Mouse (Mus musculus): ENCODE measurements around the gene Ctnna2.
A peak's percentile ranks its signal among the peaks of the same experiment; 100 is the strongest.

Gene Ctnna2

DNA sequence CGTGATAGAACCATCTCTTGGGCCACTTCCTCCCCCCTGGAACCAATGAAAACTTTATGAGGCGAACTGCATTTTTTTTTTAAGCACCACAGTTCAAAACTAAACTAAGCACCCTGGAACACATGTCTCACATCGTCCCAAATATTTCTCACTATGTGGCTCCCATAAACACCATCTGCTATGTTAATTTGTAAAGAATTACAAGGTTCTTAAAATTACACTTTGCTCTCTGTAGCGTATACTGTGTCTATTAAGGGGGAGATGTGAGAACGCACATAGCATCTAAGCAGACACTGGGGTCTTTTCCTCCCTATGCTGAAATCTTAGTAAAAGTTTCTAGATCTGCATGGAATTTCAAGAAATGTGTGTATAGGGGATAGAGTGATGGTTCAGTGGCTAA lies 822.5 kb downstream of the Ctnna2 start:
- no peak for DNase-seq (ENCODE audit: low spot score)

DNA sequence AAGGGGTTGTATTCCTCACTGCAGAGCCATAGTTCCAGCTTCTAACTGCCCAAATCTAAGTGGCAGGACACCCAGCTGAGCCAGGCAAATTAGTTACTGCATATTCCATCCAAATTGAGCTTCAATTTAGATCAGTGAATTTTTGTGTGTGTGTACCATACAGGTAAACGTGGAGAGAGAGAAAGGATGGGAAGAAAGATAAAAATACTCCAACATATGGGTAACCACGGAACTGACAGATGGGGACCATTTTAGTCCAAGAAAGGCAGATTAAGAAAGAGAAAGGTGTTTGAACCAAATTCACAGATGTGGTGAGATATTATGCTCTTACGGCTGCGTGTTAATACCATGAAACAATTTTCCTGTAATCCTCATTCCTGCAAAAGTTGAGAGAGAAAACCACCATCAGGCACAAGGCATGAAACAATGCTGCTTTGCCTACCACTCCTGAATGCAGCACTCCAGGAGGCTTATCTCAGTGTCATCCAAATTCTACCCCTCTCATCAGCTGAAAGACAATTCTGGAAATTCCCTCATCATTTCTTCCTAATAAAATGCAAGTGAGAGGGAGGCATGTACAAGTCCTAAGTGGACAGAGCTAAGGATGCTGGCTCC lies 840.1 kb downstream of the Ctnna2 start:
- DNase-seq (ENCODE audit: low spot score): no peak

DNA sequence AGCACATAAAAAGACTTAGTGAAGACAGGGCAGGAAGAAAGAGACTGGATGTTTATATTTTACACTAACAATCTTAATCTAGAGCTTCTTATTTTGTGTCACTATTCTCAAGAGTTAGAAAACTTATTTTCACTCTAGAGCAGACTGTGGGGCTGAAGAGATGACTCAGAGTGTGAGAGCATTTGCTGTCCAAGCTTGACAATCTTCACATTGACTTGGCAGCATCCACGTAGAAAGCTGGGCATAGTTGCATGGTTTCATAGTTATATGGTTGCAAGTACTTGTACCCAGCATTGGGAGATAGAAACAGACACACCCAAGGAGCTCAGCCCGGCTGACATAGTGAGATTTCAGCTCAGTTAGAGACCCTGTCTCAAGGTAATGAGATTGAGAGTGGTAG lies 858.6 kb downstream of the Ctnna2 start:
- no peak for DNase-seq (ENCODE audit: low spot score)

DNA sequence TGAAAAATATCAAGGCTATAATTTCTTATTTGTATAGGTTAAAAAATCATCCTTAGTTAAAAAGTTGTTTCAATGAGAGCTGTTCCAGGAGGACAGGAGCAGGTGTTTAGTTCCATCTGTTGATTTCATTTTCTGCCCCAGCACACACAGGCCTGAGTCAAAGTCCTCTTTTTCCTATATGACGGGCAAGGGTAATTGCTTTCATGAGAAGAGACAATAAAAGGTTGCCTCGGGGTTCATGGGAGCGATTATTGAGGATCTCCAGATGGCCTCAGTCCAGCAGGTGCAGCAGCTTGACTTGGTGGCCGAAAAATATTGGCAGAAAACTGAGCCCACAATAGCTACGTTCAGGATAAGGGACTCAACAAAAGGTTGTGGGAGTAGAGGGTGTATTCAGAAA lies 859.0 kb downstream of the Ctnna2 start:
- no peak for DNase-seq (ENCODE audit: low spot score)

DNA sequence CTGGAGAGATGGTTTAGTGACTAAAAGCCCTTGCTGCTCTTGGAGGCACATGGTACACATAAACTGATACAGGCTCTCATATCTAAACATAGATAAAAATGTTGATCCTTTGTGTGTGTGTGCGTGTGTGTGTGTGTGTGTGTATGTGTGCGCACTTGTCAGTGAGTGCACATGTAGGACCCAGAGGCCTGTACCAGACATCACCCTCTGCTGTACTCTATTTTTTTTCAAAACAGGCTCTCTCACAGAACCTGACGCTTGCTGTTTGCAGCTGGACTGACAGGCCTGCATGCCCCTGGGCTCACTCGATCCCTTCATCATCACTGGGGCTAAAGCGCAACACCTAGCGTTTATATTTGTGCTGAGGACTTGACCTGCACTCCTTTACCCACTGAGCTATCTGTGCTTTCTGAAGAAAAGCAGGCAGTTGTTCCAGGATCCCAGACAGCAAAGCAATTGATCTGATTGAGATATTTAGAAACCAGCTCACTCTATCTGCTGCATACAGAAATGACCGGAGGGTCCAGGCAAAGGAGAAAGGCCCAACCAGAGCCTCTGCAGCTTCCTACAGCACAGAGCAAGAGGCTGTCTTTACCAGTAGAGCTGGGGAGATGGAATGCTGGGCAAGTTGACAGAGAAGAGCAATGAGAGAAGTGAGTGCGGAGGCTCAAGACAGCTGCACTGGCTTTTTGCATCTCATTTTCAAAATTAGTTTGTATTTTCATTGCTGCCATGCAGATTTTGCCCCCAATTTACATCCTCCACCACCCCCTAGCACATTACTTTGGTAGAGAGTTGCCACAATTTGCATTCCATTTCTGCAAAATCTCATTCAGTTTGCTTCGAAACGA lies 870.2 kb downstream of the Ctnna2 start:
- no peak for DNase-seq (ENCODE audit: low spot score)

DNA sequence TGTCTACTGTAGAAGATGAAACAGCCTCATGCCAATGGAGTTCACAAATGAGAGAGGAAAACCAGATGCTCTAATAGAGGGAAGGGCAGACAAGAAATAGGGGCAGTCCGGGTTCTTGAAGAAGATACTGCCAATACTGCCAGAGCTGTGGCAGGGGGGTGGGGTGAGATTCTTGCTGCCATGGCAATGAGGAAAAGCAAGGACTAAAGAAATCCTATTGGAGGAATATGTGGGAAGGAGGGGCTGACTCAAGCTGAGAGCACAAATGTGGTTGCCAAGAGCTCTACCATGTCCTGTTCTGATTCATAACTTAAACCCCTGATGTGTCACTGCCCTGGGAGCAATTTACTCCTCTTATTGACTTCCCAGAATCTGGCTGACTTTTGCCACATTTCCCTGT lies 878.5 kb downstream of the Ctnna2 start:
- no peak for DNase-seq (ENCODE audit: low spot score)

DNA sequence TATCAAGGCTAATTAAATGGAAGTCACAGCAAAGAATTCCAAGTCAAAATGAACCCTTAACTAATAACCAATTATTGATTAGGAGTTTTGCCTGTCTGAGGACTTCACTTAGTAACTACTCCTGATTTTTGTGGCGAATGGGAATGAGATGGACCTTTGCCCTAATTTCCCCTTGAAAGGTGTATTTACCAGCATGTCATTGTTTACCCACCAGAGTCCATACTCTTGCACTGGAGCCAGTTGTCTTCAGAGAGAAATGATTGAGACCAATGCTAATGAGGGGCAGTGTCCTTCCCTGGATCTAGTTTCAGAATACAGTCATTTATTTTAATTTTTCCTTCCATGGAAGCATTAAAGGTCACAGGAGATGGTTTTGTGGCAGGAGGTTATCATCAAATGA lies 881.0 kb downstream of the Ctnna2 start:
- DNase-seq (ENCODE audit: low spot score): no peak

DNA sequence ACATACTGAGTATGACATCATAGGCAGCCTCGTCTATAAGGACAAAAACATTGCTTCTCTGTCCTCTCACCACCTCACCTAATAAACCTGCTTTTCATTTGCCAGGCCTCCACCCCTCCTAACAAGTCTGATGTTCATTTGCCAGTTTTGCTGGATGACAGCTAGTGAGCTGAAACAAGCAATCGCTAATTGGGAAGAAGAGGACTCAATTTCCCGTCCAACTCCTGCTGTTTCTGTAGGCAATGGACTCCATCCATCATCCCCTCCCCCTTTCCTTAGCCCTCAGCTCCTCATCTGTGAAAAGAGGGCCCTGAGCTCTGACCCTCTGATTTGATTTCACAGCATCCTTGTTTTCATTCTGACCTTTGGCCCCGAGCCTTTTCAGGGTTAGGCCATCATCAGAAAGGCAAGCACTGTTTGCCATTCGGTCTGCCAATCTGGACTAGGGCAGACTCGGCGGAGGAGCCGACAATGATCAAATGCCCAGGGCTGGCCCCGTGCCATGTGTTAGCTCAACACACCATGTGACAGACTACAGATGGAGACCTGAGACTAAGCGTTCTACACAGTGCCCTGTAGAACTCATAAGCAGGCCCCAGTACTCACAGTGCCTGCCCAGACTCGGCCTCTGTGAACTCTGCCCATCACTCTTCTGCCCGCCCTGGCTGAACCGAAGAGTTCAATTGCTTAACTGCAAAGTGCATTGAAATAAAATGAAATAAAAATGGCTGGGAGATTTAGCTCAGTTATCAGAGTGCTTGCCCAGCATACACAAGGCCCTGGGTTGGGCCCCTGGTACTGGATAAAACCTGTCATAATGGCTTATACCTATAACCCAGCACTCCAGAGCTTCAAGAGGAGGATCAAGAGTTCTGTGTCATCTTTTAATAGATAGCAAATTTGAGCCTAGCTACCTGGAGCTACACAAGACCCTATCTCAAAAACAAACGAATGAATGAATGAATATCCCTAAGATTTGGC lies 903.8 kb downstream of the Ctnna2 start:
- peak; percentile 46 for DNase-seq (ENCODE audit: low spot score)

DNA sequence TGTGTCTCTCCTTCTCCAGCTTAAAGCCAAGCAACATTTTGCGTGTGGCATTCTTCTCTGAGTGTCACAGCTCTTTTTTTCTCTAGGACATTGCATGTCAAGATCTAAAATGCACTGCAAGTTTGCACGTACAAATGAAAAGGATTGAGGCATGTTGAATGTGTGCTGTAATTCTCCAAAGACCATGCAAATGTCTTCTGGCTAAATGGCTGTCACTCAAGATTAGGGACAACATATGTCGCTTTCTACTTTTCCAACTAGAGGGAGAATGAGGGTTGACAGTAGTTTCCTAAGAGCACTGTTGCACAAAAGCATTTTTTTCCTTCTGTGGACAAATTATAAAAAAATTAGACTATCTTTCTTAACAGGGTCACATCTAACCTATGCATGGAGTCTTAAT lies 909.9 kb downstream of the Ctnna2 start:
- DNase-seq (ENCODE audit: low spot score): no peak

DNA sequence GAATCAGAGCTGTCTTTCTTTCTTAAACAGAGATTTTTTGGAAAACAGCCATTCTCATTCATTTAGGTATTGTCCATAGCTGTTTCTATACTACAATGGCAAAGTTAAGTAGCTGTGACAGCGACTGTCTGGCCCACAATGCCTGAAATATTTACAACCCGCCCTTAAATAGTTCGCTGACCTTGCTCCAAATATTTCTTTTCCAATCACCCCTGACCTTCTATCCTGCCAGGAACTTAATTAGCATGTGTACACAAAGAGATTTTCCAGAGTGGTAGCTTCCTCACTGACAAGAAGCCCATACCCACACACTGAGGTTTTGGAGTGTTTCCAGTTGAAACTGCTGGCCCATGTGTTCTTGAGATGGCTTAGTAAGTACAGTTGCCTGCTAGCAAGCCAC lies 928.8 kb downstream of the Ctnna2 start:
- no peak for DNase-seq (ENCODE audit: low spot score)

DNA sequence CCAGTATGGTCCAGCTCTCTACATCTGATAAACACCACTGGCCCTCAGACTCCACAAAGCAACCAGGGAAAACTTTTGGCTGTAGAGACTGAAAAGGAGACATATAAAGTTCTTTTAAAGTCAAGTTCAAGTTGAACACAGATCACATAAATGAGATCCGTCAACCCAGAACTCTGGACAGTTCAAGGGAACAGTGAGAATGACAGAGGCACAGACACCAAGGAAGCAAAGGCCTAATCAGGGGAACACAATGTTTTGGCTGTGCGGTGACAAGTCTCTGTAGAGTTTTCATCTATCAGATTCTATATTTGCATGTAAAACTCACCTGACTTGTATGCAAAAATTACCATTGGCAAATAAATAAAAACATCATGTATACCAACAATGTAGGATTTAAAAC lies 929.3 kb downstream of the Ctnna2 start:
- no peak for DNase-seq (ENCODE audit: low spot score)

DNA sequence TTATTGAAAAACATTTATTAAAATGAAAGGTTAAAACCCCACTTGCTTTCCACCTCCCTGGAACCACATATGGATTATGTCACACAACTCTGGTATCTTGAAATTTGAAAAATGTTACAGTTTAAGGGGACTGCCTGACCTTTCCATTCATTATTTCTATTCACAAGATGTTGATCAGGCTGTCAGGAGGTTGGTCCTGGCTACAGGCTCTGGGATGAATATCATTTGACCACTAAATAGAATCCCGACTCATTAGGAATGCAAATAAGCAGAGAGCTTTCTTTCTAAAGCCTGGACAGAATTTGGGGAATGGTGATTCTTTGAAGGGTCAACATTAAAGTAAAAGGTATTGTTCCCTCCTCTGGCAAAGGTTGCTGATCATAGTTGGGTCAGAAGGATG lies 931.9 kb downstream of the Ctnna2 start:
- no peak for DNase-seq (ENCODE audit: low spot score)

DNA sequence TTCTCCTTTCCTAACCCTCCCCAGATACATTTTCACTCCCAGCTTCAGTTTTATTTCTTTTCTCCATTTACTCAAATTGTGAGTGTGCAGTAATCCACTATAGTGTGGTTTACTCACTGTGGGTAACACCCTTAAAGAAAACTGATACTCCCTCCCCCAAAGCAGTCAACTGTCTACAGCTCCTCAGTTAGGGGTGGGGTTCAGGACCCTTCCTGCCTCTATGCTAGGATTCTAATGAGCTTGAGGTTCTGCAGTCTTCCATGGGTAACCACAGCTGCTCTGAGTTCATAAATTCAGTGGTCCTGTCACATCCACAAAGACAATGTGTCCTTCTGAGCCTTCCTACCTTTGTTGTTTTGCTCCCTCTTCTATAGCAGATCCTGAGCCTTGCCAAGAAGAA lies 954.4 kb downstream of the Ctnna2 start:
- DNase-seq (ENCODE audit: low spot score): no peak

DNA sequence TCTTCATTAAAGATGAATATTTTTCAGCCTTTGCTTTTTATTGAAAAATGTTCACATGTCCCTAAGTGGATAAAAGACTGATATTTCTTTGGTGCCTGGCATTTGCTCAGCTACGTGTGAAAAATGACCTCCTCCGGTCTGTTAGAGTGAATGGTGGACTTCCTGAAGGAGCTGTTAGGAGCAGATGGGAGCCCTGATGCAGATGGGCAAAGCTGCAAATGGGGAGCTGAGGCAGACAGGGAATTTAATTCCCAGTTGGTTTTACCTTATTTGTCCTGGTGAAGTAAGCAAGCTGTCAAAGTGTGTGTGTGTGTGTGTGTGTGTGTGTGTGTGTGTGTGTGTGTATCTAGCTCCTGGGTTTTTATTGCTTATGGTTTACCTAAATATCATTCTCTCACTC lies 966.3 kb downstream of the Ctnna2 start:
- no peak for DNase-seq (ENCODE audit: low spot score)

DNA sequence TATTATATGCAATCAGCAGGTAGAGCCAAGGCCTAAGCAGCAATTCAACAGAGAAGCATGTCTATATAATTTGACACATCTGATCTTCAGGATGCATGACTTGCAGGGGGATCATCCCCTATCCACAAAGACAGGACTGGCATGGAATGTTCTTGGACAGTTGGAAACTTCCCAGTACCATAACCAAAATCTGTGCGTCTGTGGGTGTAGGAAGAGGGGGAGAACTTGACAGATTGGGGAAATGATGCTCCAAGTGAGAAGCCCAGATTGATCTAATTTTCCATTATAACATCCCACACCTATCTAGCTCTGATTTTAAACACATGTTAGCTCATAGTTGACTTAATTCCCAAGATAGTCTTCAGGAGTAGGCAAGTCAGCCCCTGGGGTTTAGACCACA lies 968.5 kb downstream of the Ctnna2 start:
- no peak for DNase-seq (ENCODE audit: low spot score)

DNA sequence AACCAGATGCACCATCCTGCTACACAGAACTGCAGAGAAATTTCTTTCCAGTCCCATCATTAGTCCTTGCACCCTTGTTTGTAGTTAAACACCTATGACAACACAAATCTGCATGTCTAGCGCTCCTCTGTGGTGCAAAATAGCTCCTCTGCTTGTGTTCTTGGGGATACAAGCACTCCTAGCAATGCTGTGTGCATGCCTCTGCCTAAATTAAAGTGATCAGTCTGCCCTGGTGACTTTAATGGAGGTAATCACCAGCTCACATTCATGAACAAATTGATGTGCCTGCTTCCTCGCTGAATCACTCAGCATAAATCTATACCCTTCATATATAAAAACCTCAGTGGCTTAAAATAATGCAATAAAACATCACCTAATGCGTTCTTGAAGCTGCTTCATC lies 987.4 kb downstream of the Ctnna2 start:
- no peak for DNase-seq (ENCODE audit: low spot score)

DNA sequence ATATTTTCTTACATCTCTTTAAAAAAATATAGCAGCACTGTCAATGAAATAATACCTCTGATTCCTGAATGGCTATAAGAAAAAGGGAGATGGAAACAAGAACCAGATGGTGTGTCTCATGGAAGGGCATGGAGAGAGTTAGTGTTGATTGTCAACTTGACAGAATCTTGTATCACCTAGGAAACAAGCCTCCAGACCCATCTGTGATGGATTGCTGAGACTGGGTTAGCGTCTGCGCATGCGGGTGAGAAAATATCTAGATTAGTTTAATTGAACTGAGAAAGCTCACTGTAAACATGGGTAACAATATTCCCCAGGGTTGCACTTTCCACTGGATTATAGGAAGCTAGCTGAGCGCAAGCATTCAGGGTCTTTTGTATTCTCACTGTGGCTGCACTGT lies 994.7 kb downstream of the Ctnna2 start:
- DNase-seq (ENCODE audit: low spot score): no peak

DNA sequence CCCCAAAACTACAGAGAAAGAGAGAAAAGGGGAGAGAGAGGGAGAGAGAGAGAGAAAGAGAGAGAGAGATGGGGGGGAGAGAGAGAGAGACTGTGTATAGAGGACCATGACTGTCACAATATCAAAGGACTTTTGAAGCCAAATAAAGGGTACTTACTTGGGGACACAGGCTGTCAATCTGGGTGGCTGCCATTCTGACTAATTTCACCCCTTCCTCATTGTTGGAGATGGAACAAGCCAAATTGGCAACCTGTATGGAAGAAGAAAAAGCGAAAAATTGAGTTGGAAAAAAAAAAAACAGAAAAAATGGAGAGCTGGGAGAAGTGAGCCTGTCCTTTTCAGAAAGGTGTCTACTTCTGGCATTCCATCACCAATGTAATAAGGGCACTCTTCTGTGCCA lies 997.8 kb downstream of the Ctnna2 start:
- no peak for DNase-seq (ENCODE audit: low spot score)

DNA sequence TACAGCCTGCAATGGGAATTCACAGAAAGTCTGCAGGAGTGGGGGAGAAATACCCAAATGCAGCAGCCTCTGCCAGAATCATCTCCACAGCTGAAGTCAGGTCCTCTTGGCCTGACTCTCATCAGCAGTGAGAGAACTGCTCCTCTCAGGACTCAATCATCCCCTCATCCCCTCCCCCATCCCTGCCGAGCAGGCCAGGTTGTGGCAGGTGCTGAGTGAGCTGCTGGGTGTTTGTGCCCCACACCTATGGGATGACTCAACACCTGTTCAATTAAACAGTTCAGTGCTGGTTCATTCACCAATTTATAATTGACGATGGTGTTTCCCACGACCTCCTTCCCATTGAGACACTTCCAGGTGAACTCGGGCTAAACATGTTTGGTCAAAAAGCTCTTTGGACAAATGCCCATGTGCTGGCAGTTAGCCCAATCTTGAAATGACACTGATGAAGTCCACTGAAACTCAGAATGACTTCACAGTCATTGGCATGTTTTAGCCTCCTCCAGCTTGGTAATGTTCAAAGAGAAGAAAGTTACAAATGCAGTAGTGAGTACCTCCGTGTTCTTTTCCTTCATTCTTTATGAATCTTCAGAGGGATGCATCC lies 1000.1 kb downstream of the Ctnna2 start:
- DNase-seq (ENCODE audit: low spot score): peak; percentile 39

DNA sequence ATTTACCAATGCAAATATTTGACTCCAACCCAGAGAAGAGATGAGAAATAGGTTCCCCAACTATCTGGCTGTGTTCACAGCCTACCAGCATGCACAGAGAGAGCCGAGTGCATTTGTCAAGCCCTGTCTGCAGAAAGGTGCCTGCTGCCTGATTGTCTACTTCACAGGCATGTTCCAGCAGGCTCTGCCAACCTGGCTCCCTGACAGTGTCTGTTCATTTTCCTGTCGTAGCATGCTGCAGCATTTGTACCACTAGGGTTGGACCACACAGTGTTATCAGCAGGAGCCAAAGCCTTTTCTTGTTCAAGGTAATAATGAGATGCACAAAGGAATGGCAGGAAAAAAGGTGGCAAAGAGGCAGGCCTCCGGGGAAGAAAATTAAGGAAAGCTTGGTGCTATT lies 1001.7 kb downstream of the Ctnna2 start:
- DNase-seq (ENCODE audit: low spot score): no peak

DNA sequence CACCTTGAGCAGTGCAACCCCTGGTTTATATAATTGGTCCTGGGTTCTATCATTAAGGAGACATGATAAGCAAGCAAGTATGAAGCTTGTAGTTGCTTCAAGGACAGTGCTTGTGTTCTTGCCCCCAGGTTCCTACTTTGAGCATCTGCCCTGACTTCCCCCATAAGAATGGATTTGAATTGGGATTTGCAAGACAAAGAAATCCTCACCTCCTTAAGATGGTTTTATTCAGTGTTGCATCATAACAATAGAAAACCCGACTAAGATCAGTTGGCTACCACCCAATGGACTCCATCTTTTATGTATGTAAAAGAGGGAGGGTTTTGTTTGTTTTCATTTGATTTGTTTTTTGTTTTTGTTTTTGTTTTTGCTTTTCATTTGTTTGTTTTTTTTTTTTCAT lies 1005.2 kb downstream of the Ctnna2 start:
- DNase-seq (ENCODE audit: low spot score): no peak

DNA sequence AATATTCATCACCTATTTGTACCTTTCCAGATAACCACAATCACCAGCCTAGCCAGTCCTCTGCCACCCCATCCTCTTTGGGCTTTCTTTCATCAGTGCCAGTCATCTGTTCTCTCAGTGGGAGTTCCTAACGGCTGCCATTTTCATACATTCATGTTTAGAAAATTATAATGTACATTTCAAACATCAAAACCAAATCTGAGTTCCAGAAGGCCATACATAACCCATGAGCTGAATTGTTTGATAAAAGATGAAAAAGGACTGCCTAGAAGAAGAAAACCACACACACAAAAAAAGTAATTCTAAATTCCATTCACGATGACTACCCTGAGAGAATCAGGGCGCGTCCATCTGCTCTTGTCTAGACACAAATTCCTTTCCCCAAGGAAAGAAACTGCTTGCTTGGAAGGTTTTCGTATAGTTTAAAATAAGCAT lies 1014.5 kb downstream of the Ctnna2 start:
- DNase-seq (ENCODE audit: low spot score): no peak

Measured in testis, postnatal 10 days (tissue).